Mouse (Mus musculus): Measurements from ENCODE around the gene Eprs.

- TF ChIP-seq CTCF (IDR thresholded peaks at IDR 0.05) (no peak), EP300 (IDR thresholded peaks at IDR 0.05) (no peak)
Measured at GRCm38 (mm10) chr1:185334136-185334535, 28.7 kb upstream of the Eprs start.

All from lung, postnatal 0 days (tissue).